Mouse (Mus musculus) CH12.LX (cell line): Measurements from ENCODE around the gene Cage1. TPM values are rescaled to one million over a fixed set of nuclear protein-coding genes. Genes with fewer than 3 reads are reported as not detected.

ENCODE experiments used
- DNase-seq: peaks from one replicate; pipeline ENCODE4 v3.0.0-alpha.2; 2013; ENCODE audit errors: extremely low read depth
- H3K27ac ChIP-seq: 2 replicates; pipeline ENCODE4 v1.5.1; 2012; ENCODE audit warnings: low read depth, mild to moderate bottlenecking, control low read depth, moderate library complexity; ENCODE audit not compliant: insufficient read depth
- H3K27me3 ChIP-seq: replicated peaks from 2 replicates; pipeline ENCODE3; 2012; ENCODE audit warnings: inconsistent platforms
- H3K36me3 ChIP-seq, 2 experiments: replicated peaks in 1 of 2; 2 replicates each; pipeline versions ENCODE3 to v1.6.1; 2012; ENCODE audit warnings: inconsistent platforms in 1 of 2, low read length in 1 of 2, mild to moderate bottlenecking in 1 of 2, mixed read lengths in 1 of 2, moderate library complexity in 1 of 2; ENCODE audit not compliant: control insufficient read depth in 1 of 2, insufficient read depth in 1 of 2
- H3K4me1 ChIP-seq, 2 experiments: 2 replicates each; pipeline ENCODE4 v1.6.1; 2012; ENCODE audit warnings: inconsistent platforms in 1 of 2, moderate library complexity in 1 of 2; ENCODE audit not compliant: insufficient read depth in 2 of 2, control insufficient read depth in 1 of 2
- H3K4me2 ChIP-seq: 2 replicates; pipeline ENCODE4 v1.6.1; 2012; ENCODE audit warnings: low read depth, mild to moderate bottlenecking, control low read depth; ENCODE audit not compliant: poor library complexity, insufficient read depth, severe bottlenecking
- H3K4me3 ChIP-seq, 3 experiments: fragments of 150-350 bp in 1 of 3; sonication (generic) in 1 of 3; replicated peaks in 1 of 3; 2 replicates each; pipeline versions ENCODE3 to v1.5.1; 2011 to 2012; ENCODE audit warnings: low read depth in 2 of 3, low read length in 2 of 3, mild to moderate bottlenecking in 2 of 3, moderate library complexity in 2 of 3, control low read depth in 1 of 3, improper control_type of control experiment in 1 of 3, inconsistent platforms in 1 of 3, mixed read lengths in 1 of 3; ENCODE audit not compliant: poor library complexity in 1 of 3
- H3K79me2 ChIP-seq: replicated peaks from 2 replicates; pipeline ENCODE4 v1.6.1; 2012; ENCODE audit warnings: mild to moderate bottlenecking, moderate library complexity; ENCODE audit not compliant: control insufficient read depth, poor library complexity, insufficient read depth, severe bottlenecking; ENCODE audit errors: extremely low read depth
- H3K9ac ChIP-seq: 2 replicates; pipeline ENCODE4 v1.6.1; 2012; ENCODE audit warnings: low read depth, mild to moderate bottlenecking, control low read depth, moderate library complexity; ENCODE audit not compliant: insufficient read depth
- H3K9me3 ChIP-seq: replicated peaks from 2 replicates; pipeline ENCODE3; 2012; ENCODE audit warnings: low read length, inconsistent platforms, mixed read lengths
- BHLHE40 ChIP-seq: IDR thresholded peaks from 2 replicates; pipeline ENCODE4 v1.6.1; 2011; ENCODE audit warnings: mild to moderate bottlenecking, low read depth, low read length, improper control_type of control experiment
- CHD1 ChIP-seq: IDR thresholded peaks from 2 replicates; pipeline ENCODE4 v1.6.1; 2012; ENCODE audit warnings: low read depth, low read length, improper control_type of control experiment, inconsistent platforms
- CTCF ChIP-seq, 2 experiments: IDR thresholded peaks in 1 of 2; conservative IDR thresholded peaks in 1 of 2; 2 replicates each; pipeline ENCODE4 v1.5.1; 2011 to 2012; ENCODE audit warnings: low read depth in 2 of 2, low read length in 2 of 2, improper control_type of control experiment in 1 of 2, inconsistent platforms in 1 of 2, mild to moderate bottlenecking in 1 of 2, moderate library complexity in 1 of 2
- E2F4 ChIP-seq: IDR thresholded peaks from 2 replicates; pipeline ENCODE4 v1.6.1; 2011; ENCODE audit warnings: low read depth, low read length, improper control_type of control experiment; ENCODE audit not compliant: insufficient replicate concordance
- ELF1 ChIP-seq: IDR thresholded peaks from 2 replicates; pipeline ENCODE4 v1.6.1; 2014; ENCODE audit warnings: low read depth, mild to moderate bottlenecking, inconsistent platforms, low read length, improper control_type of control experiment
- ETS1 ChIP-seq: conservative IDR thresholded peaks from 2 replicates; pipeline ENCODE4 v1.6.1; 2012; ENCODE audit warnings: low read depth, mild to moderate bottlenecking, inconsistent platforms, low read length, improper control_type of control experiment, moderate library complexity
- HCFC1 ChIP-seq: IDR thresholded peaks from 2 replicates; pipeline ENCODE4 v1.6.1; 2012; ENCODE audit warnings: low read depth, mild to moderate bottlenecking, inconsistent platforms, low read length, improper control_type of control experiment
- IRF4 ChIP-seq: IDR thresholded peaks from 2 replicates; pipeline ENCODE4 v1.6.1; 2014; ENCODE audit warnings: low read depth, mild to moderate bottlenecking, inconsistent platforms, low read length, improper control_type of control experiment
- JUN ChIP-seq: IDR thresholded peaks from 2 replicates; pipeline ENCODE4 v1.6.1; 2011; ENCODE audit warnings: low read depth, mild to moderate bottlenecking, low read length, improper control_type of control experiment, moderate library complexity; ENCODE audit not compliant: insufficient read depth
- KAT2A ChIP-seq: IDR thresholded peaks from 2 replicates; pipeline ENCODE4 v1.6.1; 2012; ENCODE audit warnings: low read length, improper control_type of control experiment, inconsistent platforms; ENCODE audit not compliant: insufficient replicate concordance
- MAFK ChIP-seq: IDR thresholded peaks from 2 replicates; pipeline ENCODE4 v1.6.1; 2011; ENCODE audit warnings: low read length, improper control_type of control experiment; ENCODE audit not compliant: insufficient replicate concordance
- MXI1 ChIP-seq: IDR thresholded peaks from 2 replicates; pipeline ENCODE4 v1.6.1; 2011; ENCODE audit warnings: mild to moderate bottlenecking, low read depth, low read length, improper control_type of control experiment
- MYC ChIP-seq: IDR thresholded peaks from 2 replicates; pipeline ENCODE4 v1.6.1; 2011; ENCODE audit warnings: low read depth, mild to moderate bottlenecking, improper control_type of control experiment, low read length
- POLR2A ChIP-seq: IDR thresholded peaks from 2 replicates; pipeline ENCODE4 v1.6.1; 2011; ENCODE audit warnings: low read depth, mild to moderate bottlenecking, improper control_type of control experiment, low read length
- POLR2AphosphoS2 ChIP-seq: IDR thresholded peaks from 2 replicates; pipeline ENCODE4 v1.6.1; 2011; ENCODE audit warnings: low read depth, low read length, improper control_type of control experiment
- RCOR1 ChIP-seq: conservative IDR thresholded peaks from 2 replicates; pipeline ENCODE4 v1.6.1; 2012; ENCODE audit warnings: low read depth, mild to moderate bottlenecking, inconsistent platforms, low read length, improper control_type of control experiment
- SIN3A ChIP-seq: IDR thresholded peaks from 2 replicates; pipeline ENCODE4 v1.6.1; 2012; ENCODE audit warnings: low read length, improper control_type of control experiment, inconsistent platforms
- TBP ChIP-seq: conservative IDR thresholded peaks from 2 replicates; pipeline ENCODE4 v1.6.1; 2011; ENCODE audit warnings: low read depth, low read length, improper control_type of control experiment
- UBTF ChIP-seq: IDR thresholded peaks from 2 replicates; pipeline ENCODE4 v1.6.1; 2012; ENCODE audit warnings: low read depth, mild to moderate bottlenecking, inconsistent platforms, low read length, improper control_type of control experiment, moderate library complexity
- ZMIZ1 ChIP-seq: IDR thresholded peaks from 2 replicates; pipeline ENCODE4 v1.6.1; 2012; ENCODE audit warnings: low read depth, mild to moderate bottlenecking, inconsistent platforms, low read length, improper control_type of control experiment
- ZNF384 ChIP-seq: IDR thresholded peaks from 2 replicates; pipeline ENCODE4 v1.6.1; 2012; ENCODE audit warnings: low read depth, low read length, improper control_type of control experiment, inconsistent platforms
- dilution Hi-C: fragments of 300-500 bp; cut with MboI; formaldehyde crosslinking; loops from 2 replicates; pipeline ENCODE4 v1.14.3; 2020; ENCODE audit warnings: low sequenced_read_pairs; ENCODE audit not compliant: extremely low pct_unique_long_range_greater_than_20kb, extremely low pct_ligation_motif_present
- in situ Hi-C: fragments of 300-500 bp; cut with MboI; formaldehyde crosslinking; loops from 3 replicates; pipeline ENCODE4 v1.14.3; 2019; ENCODE audit warnings: low sequenced_read_pairs, low pct_ligation_motif_present, low pct_unique_long_range_greater_than_20kb, mixed read lengths
- polyA plus RNA-seq: library from polyadenylated mRNA; unstranded; fragments of >175 nt; gene quantifications from 2 replicates; pipeline ENCODE4 v1.2.1, GENCODE M21; 2012; ENCODE audit warnings: low read depth; ENCODE audit not compliant: insufficient read length
- total RNA-seq, 2 experiments: library from RNA; depleted of rRNA; stranded (reverse); fragments of 300-350 nt in 1 of 2; fragments of >200 nt in 1 of 2; gene quantifications; 2 replicates each; pipeline ENCODE4 v1.2.3; 2012 to 2014

The Cage1 gene
- total and polyA plus RNA-seq, 3 experiments: 1.2 to 1.4 (median 1.3) TPM

DNA sequence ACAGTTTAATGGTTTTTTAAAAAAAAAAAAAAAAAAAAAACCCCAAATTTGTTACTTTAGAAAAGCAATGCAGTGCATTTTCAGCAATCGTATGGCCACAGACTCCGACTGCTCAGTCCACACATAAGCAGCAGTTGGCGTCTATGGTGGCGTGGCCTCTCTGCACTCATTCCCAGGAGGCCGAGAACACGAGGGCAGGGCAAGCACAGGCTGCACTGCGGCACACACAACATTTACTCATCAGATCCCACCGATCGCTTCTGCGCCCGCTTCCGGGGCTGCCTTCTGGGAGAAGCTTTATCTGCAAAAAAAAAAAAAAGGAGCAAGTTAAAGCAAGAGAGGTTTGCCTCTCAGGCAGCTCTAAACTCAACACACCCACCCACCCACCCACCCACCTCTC lies 57.4 kb downstream of the Cage1 start:
- dilution Hi-C loops: no loop called here
- no peak overlapping the region for H3K27ac ChIP-seq
- no peak for DNase-seq
- H3K9ac ChIP-seq: no peak overlapping the region
- in situ Hi-C loops: no loop called here
- H3K4me2 ChIP-seq: no peak overlapping the region
- peaks cover 12% of the 10 kb centered on the region for H3K79me2 ChIP-seq
- peaks cover 67 to 96% of the 10 kb centered on the region in 2 experiments for H3K36me3 ChIP-seq
- H3K9me3 ChIP-seq: no peaks in the 10 kb centered on the region
- H3K4me1 ChIP-seq: peaks cover 0 to 3% of the 10 kb centered on the region in 2 experiments; a peak in 1 of 4 replicates
- no peak overlapping the region for H3K4me3 ChIP-seq
- no peaks in the 10 kb centered on the region for H3K27me3 ChIP-seq
- TF ChIP-seq ZNF384 (no peak), ETS1 (no peak), MXI1 (no peak), E2F4 (no peak), BHLHE40 (no peak), ELF1 (no peak), ZMIZ1 (no peak)

DNA sequence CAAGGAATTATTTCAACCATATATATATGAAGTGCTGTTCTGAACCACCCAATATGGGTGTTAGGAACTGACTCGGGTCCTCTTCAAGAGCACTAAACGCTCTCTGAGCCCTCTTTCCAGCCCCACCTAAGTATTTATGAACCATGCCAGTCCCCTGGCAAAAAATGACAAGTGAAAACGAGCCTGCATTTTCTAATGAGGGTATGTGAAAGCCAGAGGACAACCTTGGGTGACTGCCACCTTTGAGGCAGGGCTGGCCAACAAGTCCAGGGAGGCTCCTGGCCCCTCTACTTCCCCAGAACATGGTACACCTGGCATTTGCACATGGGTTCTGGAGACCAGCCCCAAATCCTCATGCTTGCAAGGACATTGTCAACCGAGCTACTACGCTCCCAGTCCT lies 62.1 kb downstream of the Cage1 start:
- no peak overlapping the region for H3K27ac ChIP-seq
- H3K27me3 ChIP-seq: no peaks in the 10 kb centered on the region
- no peaks in the 10 kb centered on the region for H3K79me2 ChIP-seq
- no peak for DNase-seq
- peaks cover 0 to 32% of the 10 kb centered on the region in 2 experiments; a peak in 2 of 4 replicates for H3K4me1 ChIP-seq
- no peak overlapping the region for H3K4me2 ChIP-seq
- no peak overlapping the region for H3K9ac ChIP-seq
- dilution Hi-C loops (no loop called here), in situ Hi-C loops (loop anchor here (25.0 kb wide), 1 partner anchor 437 kb away; no protein-coding TSS in a partner anchor)
- H3K4me3 ChIP-seq: no peak overlapping the region
- TF ChIP-seq CTCF (conservative IDR thresholded peaks at IDR 0.05 in 1 of 2, IDR thresholded peaks at IDR 0.05 in 1 of 2; ENCODE audit: low read depth in 2 of 2, low read length in 2 of 2): no peak
- no peak for TF ChIP-seq SIN3A
- TF ChIP-seq POLR2AphosphoS2: 0 out of 2 replicates have a peak, but pooled peaks have one; percentile 22
- peak; percentile 34; the same call in 1 of the 2 replicates for TF ChIP-seq POLR2A
- peaks cover 48 to 89% of the 10 kb centered on the region in 2 experiments for H3K36me3 ChIP-seq
- no peaks in the 10 kb centered on the region for H3K9me3 ChIP-seq

DNA sequence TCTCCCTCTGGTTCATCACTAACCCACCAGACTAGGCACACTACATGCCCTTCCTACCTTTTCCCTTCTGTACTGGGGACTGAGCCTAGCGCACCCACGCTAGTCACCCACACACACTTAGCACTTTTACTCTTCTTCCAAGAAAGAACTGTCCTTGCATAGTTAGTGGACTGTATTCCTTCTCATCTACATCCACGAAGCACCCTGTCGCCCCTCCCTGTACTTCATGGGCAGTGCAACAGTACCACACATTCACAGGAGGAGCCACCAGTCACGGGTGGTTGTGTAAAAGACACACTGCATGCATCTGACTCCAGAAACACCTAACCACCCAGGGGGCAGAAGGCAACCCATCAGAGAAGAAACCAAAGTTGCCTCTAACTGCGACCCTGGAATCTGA lies 62.8 kb downstream of the Cage1 start:
- H3K9ac ChIP-seq: no peak overlapping the region
- H3K36me3 ChIP-seq: peaks cover 43 to 83% of the 10 kb centered on the region in 2 experiments
- in situ Hi-C loops (loop anchor here (25.0 kb wide), 1 partner anchor 437 kb away; no protein-coding TSS in a partner anchor), dilution Hi-C loops (no loop called here)
- H3K27me3 ChIP-seq: no peaks in the 10 kb centered on the region
- H3K79me2 ChIP-seq: no peaks in the 10 kb centered on the region
- no peak for TF ChIP-seq MYC
- no peak for TF ChIP-seq CHD1
- TF ChIP-seq JUN: no peak
- no peak for TF ChIP-seq HCFC1
- no peak for TF ChIP-seq KAT2A
- no peak for TF ChIP-seq RCOR1
- no peak for TF ChIP-seq ZNF384
- TF ChIP-seq BHLHE40: no peak
- no peak for TF ChIP-seq UBTF
- no peak for TF ChIP-seq IRF4
- TF ChIP-seq MAFK: no peak
- no peak for TF ChIP-seq TBP
- TF ChIP-seq ZMIZ1: no peak
- TF ChIP-seq CTCF (conservative IDR thresholded peaks at IDR 0.05 in 1 of 2, IDR thresholded peaks at IDR 0.05 in 1 of 2; ENCODE audit: low read depth in 2 of 2, low read length in 2 of 2): no peak
- H3K4me2 ChIP-seq: no peak overlapping the region
- no peak overlapping the region for H3K27ac ChIP-seq
- no peaks in the 10 kb centered on the region for H3K9me3 ChIP-seq
- DNase-seq: no peak
- H3K4me1 ChIP-seq: peaks cover 0 to 37% of the 10 kb centered on the region in 2 experiments; a peak in 2 of 4 replicates
- H3K4me3 ChIP-seq: no peak overlapping the region
